Mouse (Mus musculus) common myeloid progenitor, adult 5-6 weeks (primary cell): ENCODE results near the gene Sh3rf3. TPM values are rescaled to one million over a fixed set of nuclear protein-coding genes. Genes with fewer than 3 reads are reported as not detected.
"Not testable (repeated sequence)": the region's sequence is repeated elsewhere in the genome, so short reads cannot be mapped to it uniquely, and the experiment has no call there.

ENCODE experiments used
- ATAC-seq: replicated peaks from 2 replicates; pipeline ENCODE4 v1.8.0; 2016; ENCODE audit warnings: low read depth, mild to moderate bottlenecking, moderate TSS enrichment, inconsistent platforms; ENCODE audit not compliant: poor library complexity, severe bottlenecking
- total RNA-seq: library from RNA; stranded (forward); fragments of 200-1000, 187-1606 nt; gene quantifications from 2 replicates; pipeline ENCODE4 v1.2.3, GENCODE M21; 2017

The Sh3rf3 gene
- total RNA-seq, 1 experiment from 2014 or later = not detected

GRCm38 (mm10) chr10:59089861-59090621 is 276.9 kb downstream of the Sh3rf3 start:
- ATAC-seq = no peak

GRCm38 (mm10) chr10:59090622-59090971 is 277.4 kb downstream of the Sh3rf3 start:
- ATAC-seq = no peak

- no peak for ATAC-seq
Measured at GRCm38 (mm10) chr10:59091556-59091955, 278.4 kb downstream of the Sh3rf3 start.

- no peak for ATAC-seq
Measured at GRCm38 (mm10) chr10:59091988-59092387, 278.8 kb downstream of the Sh3rf3 start.

GRCm38 (mm10) chr10:59103076-59103475 is 289.9 kb downstream of the Sh3rf3 start:
- ATAC-seq = not testable (repeated sequence)

- no peak for ATAC-seq
Measured at GRCm38 (mm10) chr10:59104683-59105082, 291.5 kb downstream of the Sh3rf3 start.

- no peak for ATAC-seq
Measured at GRCm38 (mm10) chr10:59105885-59106284, 292.7 kb downstream of the Sh3rf3 start.

GRCm38 (mm10) chr10:59106644-59107043 is 293.5 kb downstream of the Sh3rf3 start:
- no peak for ATAC-seq

- ATAC-seq = peak; percentile 82
Measured at GRCm38 (mm10) chr10:59109015-59109414, 295.9 kb downstream of the Sh3rf3 start.

GRCm38 (mm10) chr10:59110386-59110785 is 297.2 kb downstream of the Sh3rf3 start:
- ATAC-seq = no peak

GRCm38 (mm10) chr10:59112755-59113154 is 299.6 kb downstream of the Sh3rf3 start:
- peak; percentile 76 for ATAC-seq

GRCm38 (mm10) chr10:59113386-59113785 is 300.2 kb downstream of the Sh3rf3 start:
- no peak for ATAC-seq

- ATAC-seq = no peak
Measured at GRCm38 (mm10) chr10:59114535-59115291, 301.6 kb downstream of the Sh3rf3 start.

- no peak for ATAC-seq
Measured at GRCm38 (mm10) chr10:59115691-59116090, 302.5 kb downstream of the Sh3rf3 start.

- ATAC-seq = no peak
Measured at GRCm38 (mm10) chr10:59116331-59116730, 303.2 kb downstream of the Sh3rf3 start.

GRCm38 (mm10) chr10:59117555-59117954 is 304.4 kb downstream of the Sh3rf3 start:
- ATAC-seq = no peak

GRCm38 (mm10) chr10:59119001-59119400 is 305.8 kb downstream of the Sh3rf3 start:
- no peak for ATAC-seq

GRCm38 (mm10) chr10:59119811-59120210 is 306.7 kb downstream of the Sh3rf3 start:
- ATAC-seq = no peak

- peak; percentile 62; the same call in 1 of the 2 replicates for ATAC-seq
Measured at GRCm38 (mm10) chr10:59125497-59125896, 312.3 kb downstream of the Sh3rf3 start.

GRCm38 (mm10) chr10:59127637-59128036 is 314.5 kb downstream of the Sh3rf3 start:
- ATAC-seq = no peak

GRCm38 (mm10) chr10:59131926-59132628 is 318.9 kb downstream of the Sh3rf3 start:
- peak; percentile 91 for ATAC-seq
